Mouse (Mus musculus) activated CD4-positive, CD25-positive, alpha-beta regulatory T cell (primary cell): ENCODE data around the gene Mymk. TPM values are rescaled to one million over a fixed set of nuclear protein-coding genes. Genes with fewer than 3 reads are reported as not detected.

Experiments
- polyA plus RNA-seq, 2 experiments: library from polyadenylated mRNA; unstranded; fragments of 100-300 nt; shearing (Covaris generic); gene quantifications; one replicate each; pipeline ENCODE4 v1.2.1; 2017

The Mymk gene
- under 1 TPM in 1 of 2 experiments, not detected in 1; 0.23 TPM for polyA plus RNA-seq

GRCm38 (mm10) chr2:27071978-27072377 lies at the start of gene Mymk:
Mymk (minus strand) TSS chr2:27072179.

GRCm38 (mm10) chr2:27079152-27079584 lies 7.2 kb upstream of the Mymk start, which contains the start of gene Adamtsl2:
Adamtsl2 (plus strand) TSS chr2:27079379.

DNA sequence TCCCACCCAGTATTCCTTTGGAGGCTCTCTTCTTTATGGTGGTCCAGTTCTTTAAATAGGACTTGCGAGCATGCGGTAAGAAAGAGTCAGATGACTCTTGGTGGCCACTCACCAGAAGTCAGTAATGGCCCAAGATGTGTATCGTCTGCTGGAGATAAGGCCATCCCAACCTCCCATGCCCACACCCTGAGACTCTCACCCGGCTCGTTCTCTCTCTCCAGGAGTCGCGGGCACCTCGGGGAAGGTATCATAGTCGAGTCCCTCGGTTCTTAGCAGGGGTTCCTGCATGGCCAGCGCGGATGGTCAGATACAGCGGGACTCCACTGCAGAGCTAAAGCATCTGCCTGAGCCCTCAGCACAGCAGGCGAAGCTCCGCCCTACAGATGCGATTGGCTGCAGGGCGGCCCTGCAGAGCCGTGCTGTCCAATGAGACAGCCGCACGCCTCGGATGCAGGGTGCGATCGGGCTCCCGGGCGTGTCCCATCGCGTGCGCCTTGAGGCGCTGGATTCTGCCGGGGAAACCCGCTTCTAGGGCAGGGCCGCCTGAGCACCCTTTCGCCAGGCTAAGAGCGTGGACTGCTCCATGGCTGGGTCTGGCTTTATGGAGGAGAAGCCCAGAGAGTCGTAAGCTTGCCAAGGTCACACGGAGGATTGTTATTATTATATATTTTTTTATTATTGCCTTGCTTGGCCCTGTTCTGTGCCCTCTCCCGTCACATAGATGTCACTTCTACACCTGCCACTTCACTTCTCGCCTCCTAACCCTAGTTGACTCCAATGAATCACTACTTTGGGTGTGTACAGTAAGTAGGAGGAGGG lies 44.2 kb downstream of the Mymk start, which contains the start of gene Slc2a6:
Slc2a6 (minus strand) TSS at position 381 of the 819 bp plus-strand sequence.

Other genes with a start within 250 kb of the Mymk start
- not detected for gene Abo, start 207.2 kb downstream of the Mymk start, polyA plus RNA-seq
- 10 to 100 TPM; 26.7 to 34.0 TPM for gene Surf6, start 169.3 kb downstream of the Mymk start, polyA plus RNA-seq
- 10 to 100 TPM; 21.7 to 24.9 TPM for gene Med22, start 161.5 kb downstream of the Mymk start, polyA plus RNA-seq
- 100 to 1,000 TPM; 246 to 349 TPM for gene Rpl7a, start 161.4 kb downstream of the Mymk start, polyA plus RNA-seq
- gene Surf2, start 155.8 kb downstream of the Mymk start, polyA plus RNA-seq = 10 to 100 TPM; 43.3 to 69.2 TPM
- 100 to 1,000 TPM; 115 to 124 TPM for gene Surf1, start 155.6 kb downstream of the Mymk start, polyA plus RNA-seq
- 100 to 1,000 TPM; 132 to 196 TPM for gene Surf4, start 138.3 kb downstream of the Mymk start, polyA plus RNA-seq
- under 1 TPM; 0.60 to 0.61 TPM for gene Stkld1, start 138.1 kb downstream of the Mymk start, polyA plus RNA-seq
- gene Rexo4, start 107.8 kb downstream of the Mymk start, polyA plus RNA-seq = 10 to 100 TPM; 64.3 to 65.7 TPM
- not detected for gene Adamts13, start 98.8 kb downstream of the Mymk start, polyA plus RNA-seq
- gene Cacfd1, start 62.3 kb downstream of the Mymk start, polyA plus RNA-seq = 10 to 100 TPM; 30.6 to 35.5 TPM
- gene Slc2a6, start 44.2 kb downstream of the Mymk start, polyA plus RNA-seq = 1 to 10 TPM; 1.0 to 2.5 TPM
- not detected for gene Adamtsl2, start 7.2 kb upstream of the Mymk start, polyA plus RNA-seq
- gene Fam163b, start 70.3 kb upstream of the Mymk start, polyA plus RNA-seq = 1 to 10 TPM in 1 of 2 experiments, under 1 TPM in 1; 0.37 to 1.3 TPM
- under 1 TPM in 1 of 2 experiments, not detected in 1; 0.06 TPM for gene Dbh, start 93.1 kb upstream of the Mymk start, polyA plus RNA-seq
- 1 to 10 TPM in 1 of 2 experiments, under 1 TPM in 1; 0.57 to 3.4 TPM for gene Sardh, start 176.2 kb upstream of the Mymk start, polyA plus RNA-seq